Mouse (Mus musculus) midbrain, embryonic 14.5 days (tissue): ENCODE results near the gene Sec14l2. TPM values are rescaled to one million over a fixed set of nuclear protein-coding genes. Genes with fewer than 3 reads are reported as not detected.

ENCODE experiments used
- ATAC-seq: fragments of 200-750 bp; cut with Nextera tagmentation; 2 replicates; pipeline ENCODE4 v1.8.0; 2017; ENCODE audit warnings: moderate number of reproducible peaks, moderate library complexity; ENCODE audit not compliant: low FRiP score, low TSS enrichment
- DNase-seq: peaks from one replicate; pipeline ENCODE4 v3.0.0-alpha.2; 2015
- H3K27ac ChIP-seq: fragments of 300-500 bp; sonication (generic); replicated peaks from 2 replicates; pipeline ENCODE4 v1.5.1; 2014; ENCODE audit warnings: mild to moderate bottlenecking, low read depth, low read length, moderate library complexity
- H3K27me3 ChIP-seq: fragments of 300-500 bp; sonication (generic); 2 replicates; pipeline ENCODE4 v1.6.1; 2014; ENCODE audit warnings: low read length, control low read depth, mixed read lengths; ENCODE audit not compliant: control insufficient read depth, insufficient read depth
- H3K36me3 ChIP-seq: fragments of 300-500 bp; sonication (generic); 2 replicates; pipeline ENCODE4 v1.6.1; 2014; ENCODE audit warnings: low read length, control low read depth; ENCODE audit not compliant: control insufficient read depth, insufficient read depth
- H3K4me1 ChIP-seq: fragments of 300-500 bp; sonication (generic); 2 replicates; pipeline ENCODE4 v1.6.1; 2014; ENCODE audit warnings: mild to moderate bottlenecking, antibody characterized with exemption, low read length, control low read depth; ENCODE audit not compliant: control insufficient read depth, insufficient read depth
- H3K4me2 ChIP-seq: fragments of 300-500 bp; sonication (generic); 2 replicates; pipeline ENCODE4 v1.6.1; 2014; ENCODE audit warnings: mild to moderate bottlenecking, low read length, moderate library complexity
- H3K4me3 ChIP-seq: fragments of 300-500 bp; sonication (generic); replicated peaks from 2 replicates; pipeline ENCODE4 v1.5.1; 2014; ENCODE audit warnings: low read depth, low read length
- H3K9ac ChIP-seq: fragments of 300-500 bp; sonication (generic); replicated peaks from 2 replicates; pipeline ENCODE4 v1.6.1; 2014; ENCODE audit warnings: mild to moderate bottlenecking, low read length, moderate library complexity
- H3K9me3 ChIP-seq: fragments of 300-500 bp; sonication (generic); 2 replicates; pipeline ENCODE4 v1.6.1; 2016; ENCODE audit warnings: low read length, control low read depth, mixed read lengths; ENCODE audit not compliant: control insufficient read depth
- WGBS: fragments of 180-500 bp; shearing (Covaris S2); extraction: QIAGEN DNeasy Blood & Tissue Kit; methylation state at CpG from one replicate; pipeline ENCODE4 v1.1.7; 2014; 5-methylcytosine and 5-hydroxymethylcytosine counted together
- polyA plus RNA-seq: library from polyadenylated mRNA; unstranded; fragments of >200 nt; fragmentation: Nextera tagmentation; extraction: Ambion mirVana; gene quantifications from 2 replicates; pipeline ENCODE4 v1.2.1, GENCODE M21; 2014

Gene Sec14l2
- polyA plus RNA-seq, 1 experiment from 2014 or later: 2.0 TPM

DNA sequence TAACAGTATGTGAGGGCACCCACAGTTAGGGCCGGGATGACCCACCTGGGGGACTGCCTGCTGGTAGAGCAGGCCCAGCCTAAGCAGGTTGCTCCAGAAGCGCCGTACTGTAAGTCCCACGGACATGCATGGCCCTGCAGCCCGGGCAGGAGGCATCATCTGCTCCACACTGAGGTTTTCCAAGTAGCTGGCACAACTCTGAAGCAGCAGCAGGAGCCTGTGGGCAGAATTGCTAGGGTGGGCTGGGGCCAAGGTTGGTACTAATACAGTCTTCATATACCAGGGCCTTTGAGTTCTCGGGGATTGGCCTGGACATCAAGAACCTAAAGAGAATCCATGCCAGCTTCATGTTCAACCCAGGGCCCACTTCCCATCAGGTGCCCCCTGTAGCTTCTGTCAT, 26.7 kb upstream of the Sec14l2 start:
- 88% methylated on average over 6 of the region's 6 CpGs for WGBS
- Histone ChIP-seq H3K4me2 (no peak overlapping the region), H3K9me3 (no peaks in the 10 kb centered on the region), H3K27me3 (no peaks in the 10 kb centered on the region), H3K4me1 (no peaks in the 10 kb centered on the region), H3K4me3 (no peak overlapping the region), H3K9ac (no peak overlapping the region), H3K27ac (no peak overlapping the region), H3K36me3 (no peaks in the 10 kb centered on the region)
- ATAC-seq (no peak), DNase-seq (no peak)

DNA sequence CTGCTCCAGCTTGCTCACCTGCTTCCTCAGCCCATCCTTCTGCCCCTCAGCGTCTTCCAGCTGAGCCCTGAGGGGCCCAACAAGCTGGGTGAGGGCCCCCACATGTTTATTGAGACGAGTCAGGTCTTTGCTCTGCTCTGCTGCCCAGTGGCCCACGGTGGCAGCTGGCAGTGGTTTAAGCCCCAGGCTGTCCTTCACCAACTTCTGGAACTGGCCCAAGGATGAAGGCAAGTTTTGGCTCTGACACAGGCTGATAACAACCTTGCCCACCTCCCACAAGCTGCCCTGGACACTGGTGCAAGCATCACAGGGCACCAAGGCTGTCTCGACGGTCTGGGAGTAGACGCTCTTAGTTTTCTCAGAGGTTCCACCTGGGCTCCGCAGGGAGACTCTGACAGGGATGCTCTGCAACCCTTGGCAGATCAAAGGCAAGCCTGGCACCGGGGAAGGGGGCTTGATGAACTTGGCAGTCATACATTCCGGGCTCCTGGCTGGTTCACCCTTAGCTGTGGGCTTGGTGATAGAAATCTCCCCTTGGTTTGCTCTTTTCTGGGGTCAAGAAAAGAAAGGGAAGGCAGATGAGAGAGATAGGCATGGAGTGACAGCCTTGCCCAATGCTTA, 25.4 kb upstream of the Sec14l2 start:
- no peak overlapping the region for H3K4me2 ChIP-seq
- H3K27me3 ChIP-seq: no peaks in the 10 kb centered on the region
- no peaks in the 10 kb centered on the region for H3K4me1 ChIP-seq
- no peak for DNase-seq
- no peak for ATAC-seq
- no peak overlapping the region for H3K4me3 ChIP-seq
- WGBS: 87% methylated on average over 9 of the region's 9 CpGs
- H3K36me3 ChIP-seq: peaks cover 11% of the 10 kb centered on the region
- H3K9me3 ChIP-seq: no peaks in the 10 kb centered on the region
- no peak overlapping the region for H3K27ac ChIP-seq
- no peak overlapping the region for H3K9ac ChIP-seq

DNA sequence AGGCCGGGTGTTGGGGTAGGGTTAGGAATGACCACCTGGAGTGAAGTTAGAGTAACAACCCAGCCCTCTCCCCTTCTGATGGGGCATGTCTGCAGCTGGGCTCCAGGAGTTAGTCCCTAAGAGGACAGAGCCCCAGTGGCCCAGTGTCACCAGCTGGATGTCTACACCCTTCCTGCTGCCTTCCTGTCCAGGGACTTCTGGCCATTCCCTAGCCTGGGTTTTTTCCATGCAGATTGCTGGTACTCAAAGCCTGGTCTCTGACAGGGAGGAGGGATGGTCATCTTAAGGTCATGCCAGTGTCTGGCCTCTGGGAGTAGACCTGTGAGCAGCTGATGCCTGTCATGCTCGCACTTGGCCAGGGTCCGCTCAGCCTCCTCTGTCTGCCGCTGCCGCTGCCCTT, 24.9 kb upstream of the Sec14l2 start:
- Histone ChIP-seq H3K4me3 (no peak overlapping the region), H3K9me3 (no peaks in the 10 kb centered on the region), H3K36me3 (peaks cover 16% of the 10 kb centered on the region), H3K27me3 (no peaks in the 10 kb centered on the region), H3K4me1 (no peaks in the 10 kb centered on the region), H3K27ac (no peak overlapping the region), H3K4me2 (no peak overlapping the region), H3K9ac (no peak overlapping the region)
- 84% methylated on average over 5 of the region's 5 CpGs for WGBS
- ATAC-seq (no peak), DNase-seq (no peak)

DNA sequence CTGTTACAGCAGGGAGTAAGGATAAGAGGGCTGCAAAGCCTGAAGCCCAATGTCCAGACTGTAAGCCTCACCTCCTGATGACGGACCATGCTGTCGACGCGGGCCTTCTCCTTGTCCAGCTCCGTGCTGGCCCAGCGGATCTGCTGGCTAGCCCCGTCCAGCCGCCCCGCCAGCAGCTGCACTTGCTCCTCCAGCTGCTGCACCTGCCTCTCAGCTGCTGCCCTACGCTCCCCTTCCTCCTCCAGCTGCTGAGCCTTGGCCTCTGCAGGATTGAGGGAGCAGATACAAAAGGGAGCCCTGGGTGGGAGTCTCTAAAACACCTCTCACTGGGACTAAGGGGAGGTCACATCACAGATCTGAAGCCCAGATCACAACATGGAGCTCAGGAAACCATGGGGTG, 23.9 kb upstream of the Sec14l2 start:
- no peaks in the 10 kb centered on the region for H3K9me3 ChIP-seq
- DNase-seq (no peak), ATAC-seq (no peak)
- no peak overlapping the region for H3K4me3 ChIP-seq
- H3K27ac ChIP-seq: no peak overlapping the region
- WGBS: 83% methylated on average over 10 of the region's 10 CpGs
- H3K36me3 ChIP-seq: peaks cover 26% of the 10 kb centered on the region
- no peaks in the 10 kb centered on the region for H3K27me3 ChIP-seq
- H3K4me1 ChIP-seq: no peaks in the 10 kb centered on the region
- H3K9ac ChIP-seq: no peak overlapping the region
- no peak overlapping the region for H3K4me2 ChIP-seq

DNA sequence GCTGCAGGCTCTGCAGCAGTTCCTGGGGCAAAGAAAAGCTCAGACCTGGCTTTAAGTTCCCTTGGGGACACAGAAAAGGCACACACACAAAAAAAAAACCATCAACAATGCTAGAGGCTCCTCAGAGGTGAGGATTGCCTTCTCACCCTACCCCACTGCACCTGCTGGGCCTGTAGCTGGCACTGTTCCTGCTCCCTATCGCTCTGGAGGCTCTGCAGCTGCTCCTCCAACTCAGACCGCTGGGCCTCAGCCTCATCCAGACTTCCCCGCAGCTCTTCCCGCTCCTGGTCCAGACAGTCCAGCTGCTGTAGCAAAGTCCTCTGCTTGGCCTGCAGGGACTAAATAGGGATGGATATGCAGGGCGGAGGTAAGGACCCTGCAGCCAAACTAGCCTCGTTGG, 23.2 kb upstream of the Sec14l2 start:
- Histone ChIP-seq H3K4me1 (no peaks in the 10 kb centered on the region), H3K9me3 (no peaks in the 10 kb centered on the region), H3K36me3 (peaks cover 33% of the 10 kb centered on the region), H3K27ac (no peak overlapping the region), H3K4me3 (no peak overlapping the region), H3K4me2 (no peak overlapping the region), H3K27me3 (no peaks in the 10 kb centered on the region), H3K9ac (no peak overlapping the region)
- ATAC-seq (no peak), DNase-seq (no peak)
- WGBS: 80% methylated on average over 6 of the region's 6 CpGs

- Histone ChIP-seq H3K4me1 (no peaks in the 10 kb centered on the region), H3K9ac (no peak overlapping the region), H3K27me3 (no peaks in the 10 kb centered on the region), H3K27ac (no peak overlapping the region), H3K9me3 (no peaks in the 10 kb centered on the region), H3K36me3 (peaks cover 62% of the 10 kb centered on the region), H3K4me2 (no peak overlapping the region), H3K4me3 (no peak overlapping the region)
- no peak for ATAC-seq
- WGBS: 88% methylated on average over 21 of the region's 21 CpGs
- DNase-seq: no peak
These were observed 20.3 kb upstream of the Sec14l2 start for GRCm38 (mm10) chr11:4143281-4144062.

DNA sequence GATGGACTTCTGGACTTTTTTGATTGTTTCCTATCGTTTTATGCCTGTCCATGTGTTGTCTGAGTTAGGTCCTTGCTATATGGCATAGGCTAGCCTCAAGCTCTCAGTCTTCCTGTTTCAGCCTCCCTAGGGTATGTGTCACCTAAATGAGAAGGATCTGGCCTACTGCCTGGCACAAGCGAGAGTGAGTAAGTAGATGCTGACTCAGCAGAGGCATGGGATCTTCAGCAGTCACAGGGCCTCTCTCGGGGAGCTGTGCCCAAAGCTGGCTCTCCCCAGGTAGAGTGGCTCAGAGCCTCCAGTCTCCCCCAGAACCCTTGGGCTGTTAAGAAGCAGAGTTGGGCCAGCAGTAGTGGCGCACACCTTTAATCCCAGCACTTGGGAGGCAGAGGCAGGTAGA, 19.1 kb upstream of the Sec14l2 start:
- H3K9me3 ChIP-seq: no peaks in the 10 kb centered on the region
- 89% methylated on average over 4 of the region's 4 CpGs for WGBS
- DNase-seq (no peak), ATAC-seq (no peak)
- H3K4me2 ChIP-seq: no peak overlapping the region
- no peaks in the 10 kb centered on the region for H3K27me3 ChIP-seq
- no peak overlapping the region for H3K9ac ChIP-seq
- H3K4me1 ChIP-seq: peaks cover under 1% of the 10 kb centered on the region; the same call in 1 of the 2 replicates
- no peak overlapping the region for H3K4me3 ChIP-seq
- H3K36me3 ChIP-seq: peaks cover 72% of the 10 kb centered on the region
- H3K27ac ChIP-seq: no peak overlapping the region

DNA sequence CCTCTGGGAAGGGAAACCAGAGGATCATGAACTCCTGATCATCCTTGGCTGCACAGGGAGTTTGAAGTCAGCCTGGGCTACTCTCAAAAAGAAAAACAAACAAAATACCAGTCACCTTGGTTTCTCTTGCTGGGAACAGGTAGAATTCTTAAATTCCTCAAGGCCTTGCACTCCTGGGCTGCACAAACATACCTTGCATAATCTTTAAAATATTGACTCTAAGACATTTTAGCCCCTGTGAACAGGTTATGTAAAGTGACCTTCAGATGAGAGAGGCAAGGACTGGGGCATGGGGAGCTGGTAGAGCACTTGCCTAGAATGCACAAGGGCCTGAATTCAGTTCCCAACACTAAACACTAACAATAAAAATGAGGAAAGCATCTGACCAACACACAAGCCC, 18.3 kb upstream of the Sec14l2 start:
- DNase-seq (no peak), ATAC-seq (no peak)
- Histone ChIP-seq H3K4me1 (peaks cover 8% of the 10 kb centered on the region), H3K4me3 (no peak overlapping the region), H3K27ac (no peak overlapping the region), H3K9ac (no peak overlapping the region), H3K9me3 (no peaks in the 10 kb centered on the region), H3K27me3 (no peaks in the 10 kb centered on the region), H3K36me3 (peaks cover 72% of the 10 kb centered on the region), H3K4me2 (no peak overlapping the region)

DNA sequence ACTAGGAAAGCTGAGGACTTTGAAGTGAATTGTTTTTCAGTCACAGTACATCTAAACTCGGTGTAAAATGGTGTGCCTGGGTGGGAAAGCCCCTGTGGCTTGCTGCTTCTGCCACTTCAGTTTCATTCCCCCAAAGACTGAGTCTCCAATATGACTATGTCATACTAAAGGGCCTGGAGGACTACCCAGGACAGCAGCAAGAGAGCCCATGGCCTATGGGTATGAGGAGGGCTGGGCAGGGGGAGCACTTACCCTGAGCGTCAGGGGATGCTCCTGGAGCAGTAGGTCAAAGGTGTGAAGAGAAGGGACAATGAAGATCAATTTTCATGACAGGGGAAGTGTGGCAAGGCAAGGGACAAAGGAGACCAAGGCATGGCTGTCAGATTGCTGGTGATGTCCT, 15.7 kb upstream of the Sec14l2 start:
- peaks cover 17% of the 10 kb centered on the region for H3K4me1 ChIP-seq
- no peak overlapping the region for H3K4me3 ChIP-seq
- no peaks in the 10 kb centered on the region for H3K9me3 ChIP-seq
- no peaks in the 10 kb centered on the region for H3K27me3 ChIP-seq
- WGBS: 78% methylated on average over 2 of the region's 2 CpGs
- no peak overlapping the region for H3K27ac ChIP-seq
- ATAC-seq (no peak), DNase-seq (no peak)
- no peak overlapping the region for H3K9ac ChIP-seq
- peaks cover 65% of the 10 kb centered on the region for H3K36me3 ChIP-seq
- H3K4me2 ChIP-seq: no peak overlapping the region
